Mouse (Mus musculus) cortical plate, adult 2 months (tissue): Measurements from ENCODE around the gene Cntfr.
"Not testable (repeated sequence)": the region's sequence is repeated elsewhere in the genome, so short reads cannot be mapped to it uniquely, and the experiment has no call there.

Experiments
- CTCF ChIP-seq: fragments of 200-500 bp; IDR thresholded peaks from 2 replicates; pipeline ENCODE4 v1.5.1; 2011; ENCODE audit warnings: mild to moderate bottlenecking, control low read depth, low read length; ENCODE audit not compliant: insufficient read depth; ENCODE audit errors: extremely low read depth
- POLR2A ChIP-seq: fragments of 200-500 bp; IDR thresholded peaks from 2 replicates; pipeline ENCODE4 v1.6.1; 2011; ENCODE audit warnings: mild to moderate bottlenecking, low read length, control low read depth; ENCODE audit not compliant: insufficient read depth; ENCODE audit errors: extremely low read depth

- not testable (repeated sequence) for TF ChIP-seq CTCF, POLR2A
Observed at GRCm38 (mm10) chr4:41683303-41683702, 13.6 kb downstream of the Cntfr start.
